Mouse (Mus musculus) hindbrain, embryonic 13.5 days (tissue): ENCODE results near the gene Hjurp. TPM values are rescaled to one million over a fixed set of nuclear protein-coding genes. Genes with fewer than 3 reads are reported as not detected.

Experiments used
- ATAC-seq: fragments of 200-750 bp; cut with Nextera tagmentation; 2 replicates; pipeline ENCODE4 v1.8.0; 2017; ENCODE audit warnings: moderate TSS enrichment; ENCODE audit not compliant: low FRiP score
- H3K27ac ChIP-seq: fragments of 300-500 bp; sonication (generic); 2 replicates; pipeline ENCODE4 v1.5.1; 2015; ENCODE audit warnings: inconsistent platforms, mild to moderate bottlenecking, moderate library complexity
- H3K27me3 ChIP-seq: fragments of 300-500 bp; sonication (generic); 2 replicates; pipeline ENCODE4 v1.6.1; 2015; ENCODE audit warnings: mild to moderate bottlenecking, inconsistent platforms
- H3K36me3 ChIP-seq: fragments of 300-500 bp; sonication (generic); 2 replicates; pipeline ENCODE4 v1.6.1; 2015; ENCODE audit warnings: mild to moderate bottlenecking, inconsistent platforms
- H3K4me1 ChIP-seq: fragments of 300-500 bp; sonication (generic); replicated peaks from 2 replicates; pipeline ENCODE4 v1.6.1; 2015; ENCODE audit warnings: inconsistent platforms
- H3K4me2 ChIP-seq: fragments of 300-500 bp; sonication (generic); 2 replicates; pipeline ENCODE4 v1.6.1; 2015; ENCODE audit warnings: inconsistent platforms, mild to moderate bottlenecking, moderate library complexity
- H3K4me3 ChIP-seq: fragments of 300-500 bp; sonication (generic); 2 replicates; pipeline ENCODE4 v1.5.1; 2015; ENCODE audit warnings: mild to moderate bottlenecking, inconsistent platforms
- H3K9ac ChIP-seq: fragments of 300-500 bp; sonication (generic); 2 replicates; pipeline ENCODE4 v1.6.1; 2015; ENCODE audit warnings: mild to moderate bottlenecking, inconsistent platforms
- H3K9me3 ChIP-seq: fragments of 300-500 bp; sonication (generic); 2 replicates; pipeline ENCODE4 v1.6.1; 2016; ENCODE audit warnings: inconsistent platforms
- WGBS: fragments of 180-500 bp; shearing (Covaris S2); methylation state at CpG from one replicate; pipeline ENCODE4 v1.1.7; 2015; 5-methylcytosine and 5-hydroxymethylcytosine counted together
- polyA plus RNA-seq: library from polyadenylated mRNA; unstranded; fragments of >200 nt; fragmentation: Nextera tagmentation; extraction: Ambion mirVana; gene quantifications from 2 replicates; pipeline ENCODE4 v1.2.1, GENCODE M21; 2015

The Hjurp gene
- polyA plus RNA-seq, 1 experiment from 2014 or later = 82.0 TPM

DNA sequence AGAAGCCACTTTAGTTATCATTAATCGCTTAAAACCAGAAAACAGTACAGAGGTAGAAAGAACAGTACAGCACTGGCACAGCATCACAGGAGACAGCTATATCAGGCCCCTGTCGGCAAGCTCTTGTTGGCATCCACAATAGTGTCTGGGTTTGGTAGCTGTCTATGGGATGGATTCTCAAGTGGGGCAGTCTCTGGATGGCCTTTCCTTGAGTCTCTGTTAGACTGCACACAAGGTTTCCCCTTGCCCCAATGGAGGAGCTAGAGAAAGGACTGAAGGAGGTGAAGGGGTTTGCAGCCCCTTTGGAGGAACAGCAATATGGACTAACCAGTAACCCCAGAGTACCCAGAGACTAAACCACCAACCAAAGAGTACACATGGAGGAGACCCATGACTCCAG lies 14.6 kb upstream of the Hjurp start:
- no peak overlapping the region for H3K4me3 ChIP-seq
- H3K4me2 ChIP-seq = no peak overlapping the region
- H3K9me3 ChIP-seq = peaks cover 58% of the 10 kb centered on the region
- no peak overlapping the region for H3K9ac ChIP-seq
- no peaks in the 10 kb centered on the region for H3K4me1 ChIP-seq
- no peak for ATAC-seq
- 54% methylated on average over 2 of the region's 2 CpGs for WGBS
- H3K27me3 ChIP-seq = no peaks in the 10 kb centered on the region
- no peak overlapping the region for H3K27ac ChIP-seq
- no peaks in the 10 kb centered on the region for H3K36me3 ChIP-seq

DNA sequence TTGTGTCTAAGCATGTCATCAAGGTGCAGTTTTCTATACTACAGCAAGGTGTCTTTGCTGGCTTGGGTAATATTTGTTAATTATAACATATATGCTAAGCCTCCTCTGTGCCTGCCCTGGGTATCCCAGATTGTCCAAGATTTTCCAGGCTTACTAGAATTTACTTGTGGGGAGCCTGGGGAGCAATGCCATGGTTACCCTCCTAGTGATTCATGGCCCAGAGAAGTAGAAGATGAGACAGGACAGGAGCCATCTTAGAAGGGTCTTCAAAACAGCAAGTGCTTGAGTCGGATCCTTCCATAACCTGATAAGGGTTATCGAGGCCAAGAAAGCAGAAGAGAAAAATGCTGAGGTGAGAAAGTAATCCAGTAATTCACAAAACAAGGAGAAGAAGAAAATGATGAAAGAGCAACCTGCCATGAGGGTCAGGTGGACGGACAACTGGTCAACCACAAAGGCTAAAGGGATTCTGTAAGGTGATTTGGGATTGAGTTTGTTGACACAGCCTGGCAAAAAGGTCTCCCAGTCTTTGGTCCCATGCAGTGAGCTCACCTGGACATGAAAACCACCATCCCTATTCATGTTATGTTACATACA lies 14.1 kb upstream of the Hjurp start:
- Histone ChIP-seq H3K4me3 (no peak overlapping the region), H3K4me1 (no peaks in the 10 kb centered on the region), H3K4me2 (no peak overlapping the region), H3K27me3 (no peaks in the 10 kb centered on the region), H3K9me3 (peaks cover 62% of the 10 kb centered on the region), H3K36me3 (no peaks in the 10 kb centered on the region), H3K27ac (no peak overlapping the region), H3K9ac (no peak overlapping the region)
- no peak for ATAC-seq
- WGBS = 65% methylated on average over 3 of the region's 3 CpGs

DNA sequence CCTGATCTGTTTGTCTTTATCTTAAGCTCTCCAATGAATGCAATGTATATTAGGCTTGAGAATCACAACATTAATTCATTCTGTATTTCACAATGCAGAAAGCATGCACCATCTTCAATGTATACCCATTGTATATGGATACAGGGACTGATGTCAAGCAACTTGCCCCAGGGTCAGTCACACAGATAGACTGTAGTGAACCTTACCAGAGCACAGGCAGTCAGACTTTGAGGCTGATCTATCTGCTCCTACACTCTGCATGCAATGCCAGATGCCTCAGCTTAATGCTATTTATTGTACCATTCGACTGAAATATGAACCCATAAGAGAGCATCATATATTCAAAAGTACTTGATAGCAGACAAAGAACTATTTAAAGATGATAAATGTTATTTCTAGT lies 13.1 kb upstream of the Hjurp start:
- ATAC-seq = no peak
- H3K4me1 ChIP-seq = no peaks in the 10 kb centered on the region
- peaks cover 58% of the 10 kb centered on the region for H3K9me3 ChIP-seq
- H3K27me3 ChIP-seq = no peaks in the 10 kb centered on the region
- H3K27ac ChIP-seq = no peak overlapping the region
- H3K36me3 ChIP-seq = no peaks in the 10 kb centered on the region
- no peak overlapping the region for H3K9ac ChIP-seq
- no peak overlapping the region for H3K4me2 ChIP-seq
- H3K4me3 ChIP-seq = no peak overlapping the region
- 69% methylated on average over 1 of the region's 1 CpGs for WGBS

DNA sequence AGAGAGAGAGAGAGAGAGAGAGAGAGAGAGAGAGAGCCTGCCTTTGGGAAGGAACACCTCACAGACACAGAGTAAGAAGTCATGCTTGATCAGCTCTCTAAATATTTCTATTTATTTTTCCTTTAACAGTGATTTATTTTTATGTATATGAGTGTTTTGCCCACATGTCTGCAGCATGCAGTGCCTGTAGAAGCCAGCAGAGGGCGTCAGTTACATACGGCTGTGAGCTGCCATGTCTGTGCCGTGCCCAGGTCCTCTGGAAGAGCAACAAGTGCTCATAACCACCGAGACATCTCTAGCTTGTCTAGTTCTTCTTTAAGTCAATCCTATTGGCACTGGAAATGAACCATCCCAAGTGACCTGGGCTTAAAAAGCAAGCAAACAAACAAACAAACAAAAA lies 12.5 kb upstream of the Hjurp start:
- Histone ChIP-seq H3K9me3 (peaks cover 56% of the 10 kb centered on the region), H3K4me1 (no peaks in the 10 kb centered on the region), H3K36me3 (no peaks in the 10 kb centered on the region), H3K9ac (no peak overlapping the region), H3K27me3 (no peaks in the 10 kb centered on the region), H3K4me3 (no peak overlapping the region), H3K27ac (no peak overlapping the region), H3K4me2 (no peak overlapping the region)
- no peak for ATAC-seq
- 44% methylated on average over 4 of the region's 4 CpGs for WGBS

DNA sequence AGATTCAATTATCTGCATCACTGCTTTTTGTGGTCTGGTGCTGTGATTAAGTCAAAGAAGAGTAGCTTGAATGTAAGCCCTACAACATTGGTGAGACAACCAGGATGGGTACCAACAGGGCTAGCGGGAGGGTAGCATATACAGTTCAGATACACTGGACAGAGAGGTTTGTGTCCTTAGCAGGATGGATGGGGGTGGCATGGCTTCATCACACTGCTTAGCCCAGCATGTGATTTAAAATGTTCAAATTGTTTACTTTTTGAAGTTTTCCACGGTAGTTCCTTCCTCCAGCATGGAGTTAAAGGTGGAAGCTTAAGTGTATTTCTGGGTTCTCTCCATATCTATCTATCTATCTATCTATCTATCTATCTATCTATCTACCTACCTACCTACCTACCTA lies 11.7 kb upstream of the Hjurp start:
- 50% methylated on average over 2 of the region's 2 CpGs for WGBS

DNA sequence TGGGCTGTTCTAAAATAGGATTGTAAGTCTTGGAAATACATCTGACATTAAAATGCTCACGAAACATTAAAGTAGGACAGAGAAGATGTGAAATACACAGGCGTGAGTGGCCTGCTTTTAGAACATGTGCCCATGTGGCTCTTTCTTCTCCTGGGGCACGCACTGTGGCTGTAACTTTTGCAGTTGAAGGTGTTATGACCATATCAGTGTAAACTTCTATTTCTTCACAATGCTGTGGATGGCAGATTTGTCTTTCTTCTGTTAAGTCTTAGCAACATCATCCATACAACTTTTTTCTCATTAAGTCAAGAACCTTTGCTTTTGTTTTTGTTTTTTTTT lies 11.3 kb upstream of the Hjurp start:
- Histone ChIP-seq H3K4me1 (no peaks in the 10 kb centered on the region), H3K4me3 (no peak overlapping the region), H3K36me3 (no peaks in the 10 kb centered on the region), H3K9ac (no peak overlapping the region), H3K27ac (no peak overlapping the region), H3K9me3 (peaks cover 62% of the 10 kb centered on the region), H3K4me2 (no peak overlapping the region), H3K27me3 (no peaks in the 10 kb centered on the region)
- WGBS = 75% methylated on average over 3 of the region's 3 CpGs
- ATAC-seq = no peak

More for the DNA sequence above, 11.7 kb upstream of the Hjurp start:
- Histone ChIP-seq H3K4me3 (no peak overlapping the region), H3K9me3 (peaks cover 58% of the 10 kb centered on the region), H3K4me2 (no peak overlapping the region), H3K9ac (no peak overlapping the region), H3K27me3 (no peaks in the 10 kb centered on the region), H3K4me1 (no peaks in the 10 kb centered on the region), H3K27ac (no peak overlapping the region), H3K36me3 (no peaks in the 10 kb centered on the region)
- no peak for ATAC-seq

DNA sequence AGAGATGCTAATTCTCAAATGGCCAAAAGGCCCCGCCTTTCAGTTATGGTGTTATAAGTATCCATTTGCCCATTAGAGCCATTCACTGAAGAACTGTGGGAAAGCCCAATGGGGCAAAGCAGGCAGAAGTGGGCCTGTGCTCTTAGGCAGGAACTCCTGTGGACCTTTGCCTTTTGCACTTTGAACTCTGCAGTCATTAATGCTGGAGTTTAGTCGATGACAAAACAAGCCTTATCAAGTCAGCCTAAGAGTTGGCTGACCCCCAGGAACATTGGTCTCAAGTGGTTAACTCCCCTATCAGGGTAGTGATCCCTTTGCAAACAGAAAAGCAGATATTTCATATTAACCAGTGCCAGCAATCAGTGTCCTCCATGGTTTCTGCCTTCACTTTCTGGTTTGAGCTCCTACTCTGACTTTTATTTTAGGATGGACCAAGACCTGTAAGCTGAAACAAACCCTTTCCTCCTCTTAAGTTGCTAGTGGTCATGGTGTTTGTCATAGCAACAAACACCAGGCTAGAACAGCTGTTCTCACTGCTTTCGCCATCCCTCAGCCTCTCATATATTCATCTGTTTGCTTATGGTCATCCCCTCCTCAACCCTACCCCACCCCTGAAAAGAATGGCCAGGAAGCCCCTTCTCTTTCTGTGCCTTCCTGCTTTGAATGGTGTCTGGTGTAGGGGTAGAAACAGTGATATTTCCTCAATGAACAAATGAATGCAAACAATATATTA lies 10.8 kb upstream of the Hjurp start:
- H3K9me3 ChIP-seq = peaks cover 67% of the 10 kb centered on the region
- H3K36me3 ChIP-seq = no peaks in the 10 kb centered on the region
- no peaks in the 10 kb centered on the region for H3K27me3 ChIP-seq
- ATAC-seq = no peak
- H3K27ac ChIP-seq = no peak overlapping the region
- H3K4me3 ChIP-seq = no peak overlapping the region
- no peak overlapping the region for H3K4me2 ChIP-seq
- no peaks in the 10 kb centered on the region for H3K4me1 ChIP-seq
- 45% methylated on average over 3 of the region's 3 CpGs for WGBS
- H3K9ac ChIP-seq = no peak overlapping the region

DNA sequence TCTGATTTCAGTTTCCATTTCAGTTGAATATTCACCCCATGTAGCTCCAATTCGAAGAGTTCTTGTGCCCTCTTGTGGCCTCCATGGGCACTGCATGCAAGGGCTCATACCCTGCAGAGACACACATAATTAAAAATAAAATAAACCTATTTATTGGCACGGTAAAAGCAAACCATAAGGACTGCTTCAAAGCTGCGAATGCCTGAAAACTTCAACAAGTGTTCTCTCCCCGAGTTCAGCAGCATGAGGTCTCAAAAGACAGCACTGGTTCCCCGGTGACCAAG lies 10.2 kb upstream of the Hjurp start:
- H3K4me1 ChIP-seq = no peaks in the 10 kb centered on the region
- H3K27me3 ChIP-seq = no peaks in the 10 kb centered on the region
- H3K9me3 ChIP-seq = peaks cover 72% of the 10 kb centered on the region
- WGBS = 40% methylated on average over 5 of the region's 5 CpGs
- no peak for ATAC-seq
- no peak overlapping the region for H3K4me2 ChIP-seq
- no peak overlapping the region for H3K27ac ChIP-seq
- no peak overlapping the region for H3K9ac ChIP-seq
- no peaks in the 10 kb centered on the region for H3K36me3 ChIP-seq
- no peak overlapping the region for H3K4me3 ChIP-seq

DNA sequence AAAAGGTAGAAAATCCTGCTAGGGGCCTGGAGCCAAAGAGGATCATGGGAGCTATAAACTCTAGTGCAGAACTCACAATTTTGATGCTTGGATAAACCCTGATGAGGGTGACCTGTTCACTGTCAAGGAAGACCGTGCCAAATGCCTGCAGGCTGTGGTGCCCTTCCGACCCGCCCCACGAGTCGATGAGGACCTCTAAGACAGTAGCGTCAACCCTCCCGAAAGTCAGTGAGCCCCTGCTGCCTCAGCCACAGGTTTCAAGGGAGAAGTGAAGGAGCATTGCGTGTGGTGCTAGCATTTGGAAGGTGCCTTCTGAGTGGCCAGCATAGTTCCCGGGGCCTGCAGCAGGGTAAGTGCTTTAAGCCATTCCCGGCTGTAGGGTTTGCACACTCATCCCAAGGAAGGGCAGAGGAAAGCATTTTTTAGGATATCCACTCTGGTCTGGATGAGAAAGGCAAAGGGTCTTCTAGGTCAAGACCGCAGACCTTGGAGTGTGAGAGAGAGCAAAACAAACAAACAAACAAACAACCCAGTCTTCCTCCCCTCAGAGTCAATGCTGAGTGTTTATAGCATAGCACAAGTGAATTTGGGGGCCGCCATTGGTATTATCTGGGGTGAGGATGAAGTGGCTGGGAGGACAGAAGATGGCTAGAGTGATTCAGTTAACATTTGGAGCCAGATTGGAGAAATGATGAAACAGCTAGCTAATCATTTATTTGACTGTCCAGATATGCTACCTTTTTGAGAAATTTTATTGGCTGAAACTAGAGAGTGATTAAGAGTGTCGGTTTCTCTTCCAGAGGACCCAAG lies 9.7 kb upstream of the Hjurp start:
- peaks cover 73% of the 10 kb centered on the region for H3K9me3 ChIP-seq
- ATAC-seq = no peak
- no peaks in the 10 kb centered on the region for H3K36me3 ChIP-seq
- no peak overlapping the region for H3K4me3 ChIP-seq
- no peaks in the 10 kb centered on the region for H3K27me3 ChIP-seq
- WGBS = 74% methylated on average over 13 of the region's 13 CpGs
- no peak overlapping the region for H3K4me2 ChIP-seq
- H3K27ac ChIP-seq = no peak overlapping the region
- no peaks in the 10 kb centered on the region for H3K4me1 ChIP-seq
- H3K9ac ChIP-seq = no peak overlapping the region

DNA sequence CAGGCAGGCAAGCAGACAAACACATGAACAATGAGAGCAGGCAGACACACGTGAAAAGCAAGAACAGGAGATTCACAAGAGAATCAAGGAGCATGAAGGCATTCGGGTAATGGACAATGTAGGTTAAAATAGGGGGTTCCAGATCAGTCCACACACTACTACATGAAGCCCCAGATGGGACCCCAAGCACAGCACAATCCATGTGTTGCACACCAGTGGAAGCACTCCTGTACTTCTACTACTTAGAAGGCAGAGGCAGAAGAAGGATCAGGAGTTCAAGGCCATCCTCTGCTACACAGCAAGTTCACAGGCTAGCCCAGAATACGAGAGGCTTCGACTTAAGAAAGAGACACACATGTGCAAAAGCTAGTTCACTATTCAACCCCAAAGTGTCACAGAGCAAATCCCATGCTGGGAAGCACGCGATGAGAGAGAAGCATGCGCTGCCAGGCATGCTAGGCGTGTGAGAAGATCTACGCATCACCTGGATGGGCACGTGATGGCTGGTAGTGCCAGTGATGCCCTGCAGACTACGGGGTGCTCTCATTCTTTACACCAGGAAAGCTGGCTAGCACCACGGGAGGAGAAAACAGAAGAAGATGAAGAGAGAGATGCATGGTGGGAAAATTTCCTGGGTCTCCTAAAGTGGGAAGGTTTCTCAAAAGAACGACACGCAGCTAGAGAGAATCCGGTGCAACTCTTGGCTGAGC lies 8.9 kb upstream of the Hjurp start:
- no peak overlapping the region for H3K9ac ChIP-seq
- no peak for ATAC-seq
- no peak overlapping the region for H3K4me2 ChIP-seq
- 82% methylated on average over 15 of the region's 15 CpGs for WGBS
- peaks cover 70% of the 10 kb centered on the region for H3K9me3 ChIP-seq
- H3K4me1 ChIP-seq = no peaks in the 10 kb centered on the region
- no peak overlapping the region for H3K4me3 ChIP-seq
- H3K36me3 ChIP-seq = no peaks in the 10 kb centered on the region
- no peak overlapping the region for H3K27ac ChIP-seq
- no peaks in the 10 kb centered on the region for H3K27me3 ChIP-seq

DNA sequence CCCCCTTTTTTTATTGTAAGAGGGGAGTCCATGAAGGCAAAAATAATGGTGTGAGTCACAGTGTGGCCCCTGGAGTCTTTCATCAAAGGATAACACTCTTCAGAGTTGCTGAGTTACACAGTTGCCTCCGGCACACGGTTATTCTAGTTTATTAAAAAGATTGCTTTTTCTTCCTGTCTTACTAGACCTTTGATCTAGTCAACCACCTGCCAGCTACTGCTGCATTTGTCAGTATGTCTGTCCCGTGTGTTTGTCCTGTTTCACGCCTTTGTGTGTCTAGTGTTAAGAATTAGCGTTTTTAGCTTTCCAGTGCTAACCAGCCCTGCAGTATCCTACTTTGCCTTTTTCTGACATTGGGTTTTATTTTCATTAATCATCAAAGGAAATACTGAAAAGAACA lies 8.2 kb upstream of the Hjurp start:
- H3K9me3 ChIP-seq = peaks cover 66% of the 10 kb centered on the region
- H3K4me3 ChIP-seq = no peak overlapping the region
- H3K27me3 ChIP-seq = no peaks in the 10 kb centered on the region
- H3K4me1 ChIP-seq = no peaks in the 10 kb centered on the region
- no peak for ATAC-seq
- H3K36me3 ChIP-seq = no peaks in the 10 kb centered on the region
- 69% methylated on average over 5 of the region's 5 CpGs for WGBS
- H3K9ac ChIP-seq = no peak overlapping the region
- no peak overlapping the region for H3K4me2 ChIP-seq
- H3K27ac ChIP-seq = no peak overlapping the region

DNA sequence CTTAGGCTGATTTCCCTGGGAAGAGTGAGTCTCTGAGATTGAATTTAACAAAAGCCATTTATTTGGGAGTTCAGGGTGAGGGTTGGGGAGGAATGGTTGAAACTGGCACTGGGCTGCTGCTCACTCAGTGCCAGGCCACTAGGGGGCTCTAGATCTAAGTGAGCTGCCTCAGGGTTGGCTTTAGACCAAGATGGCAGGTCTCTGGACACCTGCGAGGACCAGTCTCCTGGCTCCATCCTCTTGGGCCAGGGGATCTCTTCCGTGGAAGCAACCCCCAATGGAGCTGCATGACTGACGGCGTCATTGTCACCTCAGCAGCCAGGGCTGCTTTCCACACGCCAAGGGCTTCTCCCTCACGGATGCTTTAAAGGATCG lies 7.5 kb upstream of the Hjurp start:
- Histone ChIP-seq H3K27me3 (no peaks in the 10 kb centered on the region), H3K4me3 (no peak overlapping the region), H3K9ac (no peak overlapping the region), H3K27ac (no peak overlapping the region), H3K36me3 (no peaks in the 10 kb centered on the region), H3K4me2 (no peak overlapping the region), H3K4me1 (no peaks in the 10 kb centered on the region), H3K9me3 (peaks cover 60% of the 10 kb centered on the region)
- 63% methylated on average over 7 of the region's 7 CpGs for WGBS
- ATAC-seq = 0 out of 2 replicates have a peak, but pooled peaks have one; percentile 3
